8 mouse cellular contexts compared by ENCODE assay signal in genomic region chr2:20966176-20967100, GRCm38 (mm10). TPM values are rescaled to one million over a fixed set of nuclear protein-coding genes. Genes with fewer than 3 reads are reported as not detected.
DNase-seq lines count a peak whose midpoint lies in the region; ATAC-seq and TF ChIP-seq lines count a peak whose summit lies in the region.

No protein-coding gene starts in this region.

- no peak for DNase-seq in gastrocnemius, adult 2 months
- DNase-seq in gastrocnemius, postnatal 14 days, result no peak
- DNase-seq in hindbrain, embryonic 10.5 days (ENCODE audit: low spot score), result no peak
- DNase-seq in liver, postnatal 0 days, result no peak
- no peak for DNase-seq in layer of hippocampus, postnatal 14 days (ENCODE audit: low spot score in 2 of 2)
- no peak for DNase-seq in thymus, adult 2 months
- DNase-seq in thymus, postnatal 4 days, result no peak

- WGBS in hindbrain, embryonic 10.5 days, result 39% methylated on average over 18 of the region's 18 CpGs
- 41% methylated on average over 18 of the region's 18 CpGs for WGBS in liver, postnatal 0 days (ENCODE audit: insufficient replicate concordance)
- 65% methylated on average over 18 of the region's 18 CpGs for WGBS in thymus, adult 2 months

- no peaks in the 10 kb centered on the region for H3K36me3 ChIP-seq in hindbrain, embryonic 10.5 days
- no peaks in the 10 kb centered on the region for H3K36me3 ChIP-seq in liver, postnatal 0 days (replicated peaks; ENCODE audit: insufficient read depth, low read length)
- no peaks in the 10 kb centered on the region for H3K36me3 ChIP-seq in thymus, adult 2 months (ENCODE audit: control insufficient read depth, insufficient read depth, low read length)

- H3K4me3 ChIP-seq in gastrocnemius, adult 2 months, result peak overlapping the region; percentile 85
- peak overlapping the region; percentile 79 for H3K4me3 ChIP-seq in brown adipose tissue, adult 24 weeks (ENCODE audit: insufficient read depth, low read depth, low read length)
- peak overlapping the region; percentile 94 for H3K4me3 ChIP-seq in hindbrain, embryonic 10.5 days
- peak overlapping the region; percentile 98 for H3K4me3 ChIP-seq in liver, postnatal 0 days (ENCODE audit: low read depth, low read length)
- no peak overlapping the region for H3K4me3 ChIP-seq in thymus, adult 2 months (ENCODE audit: control insufficient read depth, insufficient read depth, low read length)

- H3K4me2 ChIP-seq in liver, postnatal 0 days (ENCODE audit: low read depth, low read length), result peak overlapping the region; percentile 95

- peak overlapping the region; percentile 96 for H3K27ac ChIP-seq in gastrocnemius, adult 2 months
- H3K27ac ChIP-seq in brown adipose tissue, adult 24 weeks (replicated peaks; ENCODE audit: low read depth, low read length), result peak overlapping the region; percentile 72; the same call in 1 of the 2 replicates
- peak overlapping the region; percentile 100 for H3K27ac ChIP-seq in hindbrain, embryonic 10.5 days
- peak overlapping the region; percentile 99 for H3K27ac ChIP-seq in liver, postnatal 0 days (ENCODE audit: low read depth)
- no peak overlapping the region for H3K27ac ChIP-seq in thymus, adult 2 months (ENCODE audit: control insufficient read depth, insufficient read depth, low read length)

- TF ChIP-seq EP300 in liver, postnatal 0 days (IDR thresholded peaks at IDR 0.05; ENCODE audit: low read depth), result no peak

- peaks cover 18% of the 10 kb centered on the region for H3K4me1 ChIP-seq in brown adipose tissue, adult 24 weeks (ENCODE audit: control insufficient read depth, insufficient read depth, insufficient read length, low read length)
- H3K4me1 ChIP-seq in hindbrain, embryonic 10.5 days (replicated peaks), result peaks cover 57% of the 10 kb centered on the region
- H3K4me1 ChIP-seq in liver, postnatal 0 days (ENCODE audit: insufficient read depth), result peaks cover 39% of the 10 kb centered on the region
- peaks cover 18% of the 10 kb centered on the region for H3K4me1 ChIP-seq in thymus, adult 2 months (replicated peaks; ENCODE audit: control insufficient read depth, insufficient read depth, low read length)

- TF ChIP-seq CTCF in gastrocnemius, adult 2 months (IDR thresholded peaks at IDR 0.05), result no peak
- TF ChIP-seq CTCF in liver, postnatal 0 days (IDR thresholded peaks at IDR 0.05; ENCODE audit: low read depth), result no peak
- TF ChIP-seq CTCF in thymus, adult 2 months (IDR thresholded peaks at IDR 0.05; ENCODE audit: borderline replicate concordance, control insufficient read depth, extremely low read depth, insufficient read depth, low read length, poor library complexity), result no peak

- H3K9ac ChIP-seq in liver, postnatal 0 days (replicated peaks), result peak overlapping the region; percentile 99

- intact Hi-C loops in gastrocnemius, adult 2 months (cut with DNase I), result loop anchor here (5.0 kb wide), 3 partner anchors 54 to 236 kb away; no protein-coding TSS in a partner anchor
- intact Hi-C loops in gastrocnemius, postnatal 14 days (cut with DNase I; ENCODE audit: low total_unique reads), result loop anchor here (10.0 kb wide), 1 partner anchor 62 kb away; no protein-coding TSS in a partner anchor

- no peak for ATAC-seq in liver, postnatal 0 days

- H3K27me3 ChIP-seq in hindbrain, embryonic 10.5 days (ENCODE audit: insufficient read depth, poor library complexity, severe bottlenecking), result no peaks in the 10 kb centered on the region
- H3K27me3 ChIP-seq in liver, postnatal 0 days (ENCODE audit: insufficient read depth, low read length), result no peaks in the 10 kb centered on the region
- no peaks in the 10 kb centered on the region; the same call in 1 of the 2 replicates for H3K27me3 ChIP-seq in thymus, adult 2 months (ENCODE audit: control insufficient read depth, insufficient read depth, low read length)

- TF ChIP-seq POLR2A in thymus, adult 2 months (IDR thresholded peaks at IDR 0.05; ENCODE audit: control insufficient read depth, extremely low read depth, insufficient read depth, low read length, poor library complexity), result no peak

- H3K9me3 ChIP-seq in hindbrain, embryonic 10.5 days, result no peaks in the 10 kb centered on the region
- no peaks in the 10 kb centered on the region for H3K9me3 ChIP-seq in liver, postnatal 0 days (ENCODE audit: low read length)

RNA-seq across cellular contexts. Expression of gene Arhgap21, which starts 2.2 kb away (rescaled TPM):
- total RNA-seq in gastrocnemius, adult 2 months (2021), result 10 to 100 TPM; 32.4 to 35.6 TPM
- 10 to 100 TPM; 26.8 to 33.7 TPM for total RNA-seq in gastrocnemius, postnatal 14 days (2021)
- 17.9 and 27.0 TPM in 2 replicates for polyA plus RNA-seq in brown adipose tissue, adult 24 weeks (2012; ENCODE audit: insufficient read depth, insufficient read length, missing spikeins)
- polyA plus RNA-seq in hindbrain, embryonic 10.5 days (2016; fragmentation: Nextera tagmentation; extraction: Ambion mirVana), result 31.8 and 39.9 TPM in 2 replicates
- polyA plus RNA-seq in liver, postnatal 0 days (2015; fragmentation: Nextera tagmentation; extraction: Ambion mirVana), result 4.5 and 5.5 TPM in 2 replicates
- 100 to 1,000 TPM; 327 to 359 TPM for total RNA-seq in layer of hippocampus, postnatal 14 days (2021)
- 4.8 and 5.3 TPM in 2 replicates for polyA plus RNA-seq in thymus, adult 2 months (2012; rRNA removed)
